Mouse (Mus musculus): Measurements from ENCODE around the gene Zfp764.

DNA sequence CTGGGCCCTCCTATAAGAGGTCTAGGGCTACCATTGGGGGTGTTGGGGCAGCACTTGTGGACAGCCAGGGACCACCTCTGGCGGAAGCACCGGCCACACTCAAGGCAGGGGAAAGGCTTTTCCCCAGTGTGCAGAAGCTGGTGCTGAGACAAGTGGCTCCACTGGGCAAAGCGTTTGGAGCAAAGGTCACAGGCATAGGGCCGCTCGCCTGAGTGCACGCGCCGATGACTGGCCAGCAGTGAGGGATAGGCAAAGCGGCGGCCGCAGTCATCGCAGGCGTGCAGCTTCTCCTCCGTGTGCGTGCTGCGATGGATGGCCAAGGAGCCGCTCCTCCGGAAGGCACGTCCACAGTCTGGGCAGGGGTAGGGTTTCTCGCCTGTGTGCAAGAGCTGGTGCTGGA, 37.4 kb upstream of the Zfp764 start:
- TF ChIP-seq CTCF (IDR thresholded peaks at IDR 0.05; ENCODE audit: low read depth, low read length) (no peak), GATA1 (IDR thresholded peaks at IDR 0.05; ENCODE audit: borderline replicate concordance, low read length) (no peak), POLR2AphosphoS5 (IDR thresholded peaks at IDR 0.05; ENCODE audit: insufficient replicate concordance, low read depth, low read length) (no peak), TAL1 (conservative IDR thresholded peaks at IDR 0.05; ENCODE audit: low read depth, low read length) (no peak), GATA2 (IDR thresholded peaks at IDR 0.05; ENCODE audit: borderline replicate concordance, low read depth, low read length) (no peak)

Data from G1E (cell line).